Mouse (Mus musculus) hindbrain, embryonic 14.5 days (tissue): ENCODE measurements around the gene Pak6. TPM values are rescaled to one million over a fixed set of nuclear protein-coding genes. Genes with fewer than 3 reads are reported as not detected.
"Not testable (repeated sequence)": the region's sequence is repeated elsewhere in the genome, so short reads cannot be mapped to it uniquely, and the experiment has no call there.

Experiments
- ATAC-seq: fragments of 200-750 bp; cut with Nextera tagmentation; 2 replicates; pipeline ENCODE4 v1.8.0; 2017; ENCODE audit warnings: moderate number of reproducible peaks, mild to moderate bottlenecking, moderate TSS enrichment, moderate library complexity; ENCODE audit not compliant: low FRiP score
- DNase-seq: peaks from one replicate; pipeline ENCODE4 v3.0.0-alpha.2; 2015; ENCODE audit warnings: low spot score
- H3K27ac ChIP-seq: fragments of 300-500 bp; sonication (generic); 2 replicates; pipeline ENCODE4 v1.5.1; 2014; ENCODE audit warnings: mild to moderate bottlenecking, moderate library complexity
- H3K27me3 ChIP-seq: fragments of 300-500 bp; sonication (generic); 2 replicates; pipeline ENCODE4 v1.6.1; 2014; ENCODE audit warnings: mild to moderate bottlenecking, low read length, mixed read lengths; ENCODE audit not compliant: control insufficient read depth, insufficient read depth
- H3K36me3 ChIP-seq: fragments of 300-500 bp; sonication (generic); replicated peaks from 2 replicates; pipeline ENCODE4 v1.6.1; 2014; ENCODE audit not compliant: control insufficient read depth, insufficient read depth
- H3K4me1 ChIP-seq: fragments of 300-500 bp; sonication (generic); replicated peaks from 2 replicates; pipeline ENCODE4 v1.6.1; 2014; ENCODE audit warnings: antibody characterized with exemption, low read length, mixed read lengths; ENCODE audit not compliant: control insufficient read depth, insufficient read depth
- H3K4me2 ChIP-seq: fragments of 300-500 bp; sonication (generic); replicated peaks from 2 replicates; pipeline ENCODE4 v1.6.1; 2014; ENCODE audit warnings: mild to moderate bottlenecking, moderate library complexity
- H3K4me3 ChIP-seq: fragments of 300-500 bp; sonication (generic); replicated peaks from 2 replicates; pipeline ENCODE4 v1.5.1; 2014; ENCODE audit warnings: mild to moderate bottlenecking, low read length
- H3K9ac ChIP-seq: fragments of 300-500 bp; sonication (generic); 2 replicates; pipeline ENCODE4 v1.6.1; 2014
- H3K9me3 ChIP-seq: fragments of 300-500 bp; sonication (generic); 2 replicates; pipeline ENCODE4 v1.6.1; 2016; ENCODE audit warnings: low read length; ENCODE audit not compliant: control insufficient read depth
- WGBS: fragments of 180-500 bp; shearing (Covaris S2); extraction: QIAGEN DNeasy Blood & Tissue Kit; methylation state at CpG from one replicate; pipeline ENCODE4 v1.1.7; 2014; 5-methylcytosine and 5-hydroxymethylcytosine counted together
- polyA plus RNA-seq: library from polyadenylated mRNA; unstranded; fragments of >200 nt; fragmentation: Nextera tagmentation; extraction: Ambion mirVana; gene quantifications from 2 replicates; pipeline ENCODE4 v1.2.1, GENCODE M21; 2014

The Pak6 gene
- polyA plus RNA-seq, 1 experiment from 2014 or later = 39.9 TPM

- Histone ChIP-seq H3K4me3 (no peak overlapping the region), H3K4me1 (no peaks in the 10 kb centered on the region), H3K27me3 (no peaks in the 10 kb centered on the region), H3K9ac (no peak overlapping the region), H3K27ac (no peak overlapping the region), H3K4me2 (no peak overlapping the region), H3K9me3 (no peaks in the 10 kb centered on the region), H3K36me3 (0 out of 2 replicates have a peak, but pooled peaks cover 4% of the 10 kb centered on the region)
- WGBS = 74% methylated on average over 2 of the region's 2 CpGs
- DNase-seq (no peak), ATAC-seq (no peak)
Observed at GRCm38 (mm10) chr2:118641147-118641546, 22.0 kb upstream of the Pak6 start.

GRCm38 (mm10) chr2:118642431-118642830 lies 20.7 kb upstream of the Pak6 start:
- no peak overlapping the region for H3K27ac ChIP-seq
- no peaks in the 10 kb centered on the region for H3K9me3 ChIP-seq
- DNase-seq (no peak), ATAC-seq (no peak)
- H3K9ac ChIP-seq = no peak overlapping the region
- 0 out of 2 replicates have a peak, but pooled peaks cover 4% of the 10 kb centered on the region for H3K36me3 ChIP-seq
- WGBS = 91% methylated on average over 3 of the region's 3 CpGs
- no peak overlapping the region for H3K4me3 ChIP-seq
- H3K4me1 ChIP-seq = no peaks in the 10 kb centered on the region
- no peak overlapping the region for H3K4me2 ChIP-seq
- no peaks in the 10 kb centered on the region for H3K27me3 ChIP-seq

- Histone ChIP-seq H3K4me1 (no peaks in the 10 kb centered on the region), H3K27me3 (no peaks in the 10 kb centered on the region), H3K4me3 (no peak overlapping the region), H3K4me2 (no peak overlapping the region), H3K9ac (no peak overlapping the region), H3K9me3 (no peaks in the 10 kb centered on the region), H3K27ac (no peak overlapping the region), H3K36me3 (0 out of 2 replicates have a peak, but pooled peaks cover 4% of the 10 kb centered on the region)
- no peak for ATAC-seq
- WGBS = 79% methylated on average over 3 of the region's 3 CpGs
- DNase-seq = no peak
Observed at GRCm38 (mm10) chr2:118642942-118643341, 20.2 kb upstream of the Pak6 start.

- H3K4me3 ChIP-seq = no peak overlapping the region
- 90% methylated on average over 5 of the region's 5 CpGs for WGBS
- ATAC-seq (no peak), DNase-seq (no peak)
- H3K4me1 ChIP-seq = no peaks in the 10 kb centered on the region
- no peak overlapping the region for H3K27ac ChIP-seq
- H3K9ac ChIP-seq = no peak overlapping the region
- H3K27me3 ChIP-seq = no peaks in the 10 kb centered on the region
- H3K36me3 ChIP-seq = no peaks in the 10 kb centered on the region
- H3K9me3 ChIP-seq = no peaks in the 10 kb centered on the region
- H3K4me2 ChIP-seq = no peak overlapping the region
Observed at GRCm38 (mm10) chr2:118646665-118647064, 16.4 kb upstream of the Pak6 start.

GRCm38 (mm10) chr2:118650697-118651096 lies 12.4 kb upstream of the Pak6 start:
- not testable (repeated sequence) for H3K27ac ChIP-seq, H3K4me3 ChIP-seq, H3K9ac ChIP-seq, H3K9me3 ChIP-seq, ATAC-seq, H3K4me2 ChIP-seq, DNase-seq, H3K4me1 ChIP-seq, H3K27me3 ChIP-seq, H3K36me3 ChIP-seq
- WGBS = 46% methylated on average over 2 of the region's 2 CpGs

- H3K9me3 ChIP-seq = no peaks in the 10 kb centered on the region
- H3K27ac ChIP-seq = peak overlapping the region; percentile 38; the same call in 1 of the 2 replicates
- H3K4me1 ChIP-seq = 0 out of 2 replicates have a peak, but pooled peaks cover 3% of the 10 kb centered on the region
- H3K36me3 ChIP-seq = no peaks in the 10 kb centered on the region
- DNase-seq (no peak), ATAC-seq (peak; percentile 31; the same call in 1 of the 2 replicates)
- WGBS = 26% methylated on average over 3 of the region's 3 CpGs
- H3K9ac ChIP-seq = no peak overlapping the region
- no peak overlapping the region for H3K4me2 ChIP-seq
- no peaks in the 10 kb centered on the region for H3K27me3 ChIP-seq
- no peak overlapping the region for H3K4me3 ChIP-seq
Observed at GRCm38 (mm10) chr2:118656688-118657281, 6.3 kb upstream of the Pak6 start.

- 40% methylated on average over 4 of the region's 4 CpGs for WGBS
- no peak overlapping the region for H3K4me2 ChIP-seq
- H3K27me3 ChIP-seq = no peaks in the 10 kb centered on the region
- no peak for ATAC-seq
- H3K4me1 ChIP-seq = peaks cover 12% of the 10 kb centered on the region; the same call in 1 of the 2 replicates
- DNase-seq = no peak
- no peak overlapping the region for H3K9ac ChIP-seq
- H3K9me3 ChIP-seq = no peaks in the 10 kb centered on the region
- H3K4me3 ChIP-seq = no peak overlapping the region
- no peak overlapping the region for H3K27ac ChIP-seq
- no peaks in the 10 kb centered on the region for H3K36me3 ChIP-seq
Observed at GRCm38 (mm10) chr2:118658457-118658856, 4.6 kb upstream of the Pak6 start.

- no peaks in the 10 kb centered on the region for H3K27me3 ChIP-seq
- DNase-seq (no peak), ATAC-seq (no peak)
- H3K4me1 ChIP-seq = peaks cover 14% of the 10 kb centered on the region
- H3K27ac ChIP-seq = no peak overlapping the region
- H3K9me3 ChIP-seq = no peaks in the 10 kb centered on the region
- no peak overlapping the region for H3K9ac ChIP-seq
- 85% methylated on average over 1 of the region's 1 CpGs for WGBS
- H3K4me3 ChIP-seq = no peak overlapping the region
- H3K36me3 ChIP-seq = no peaks in the 10 kb centered on the region
- no peak overlapping the region for H3K4me2 ChIP-seq
Observed at GRCm38 (mm10) chr2:118659077-118659476, 4.0 kb upstream of the Pak6 start.

GRCm38 (mm10) chr2:118659493-118659892 lies 3.6 kb upstream of the Pak6 start:
- peaks cover 18% of the 10 kb centered on the region for H3K4me1 ChIP-seq
- no peaks in the 10 kb centered on the region for H3K9me3 ChIP-seq
- DNase-seq = no peak
- WGBS = 85% methylated on average over 12 of the region's 12 CpGs
- no peaks in the 10 kb centered on the region for H3K27me3 ChIP-seq
- no peaks in the 10 kb centered on the region for H3K36me3 ChIP-seq
- no peak for ATAC-seq
- H3K4me2 ChIP-seq = peak overlapping the region; percentile 54
- no peak overlapping the region for H3K9ac ChIP-seq
- no peak overlapping the region for H3K4me3 ChIP-seq
- H3K27ac ChIP-seq = no peak overlapping the region
